Mouse (Mus musculus) hindbrain, embryonic 14.5 days (tissue): ENCODE measurements around the gene Diras2. TPM values are rescaled to one million over a fixed set of nuclear protein-coding genes. Genes with fewer than 3 reads are reported as not detected.
"Not testable (repeated sequence)": the region's sequence is repeated elsewhere in the genome, so short reads cannot be mapped to it uniquely, and the experiment has no call there.

Source experiments
- ATAC-seq: fragments of 200-750 bp; cut with Nextera tagmentation; 2 replicates; pipeline ENCODE4 v1.8.0; 2017; ENCODE audit warnings: moderate number of reproducible peaks, mild to moderate bottlenecking, moderate TSS enrichment, moderate library complexity; ENCODE audit not compliant: low FRiP score
- DNase-seq: peaks from one replicate; pipeline ENCODE4 v3.0.0-alpha.2; 2015; ENCODE audit warnings: low spot score
- H3K27ac ChIP-seq: fragments of 300-500 bp; sonication (generic); 2 replicates; pipeline ENCODE4 v1.5.1; 2014; ENCODE audit warnings: mild to moderate bottlenecking, moderate library complexity
- H3K27me3 ChIP-seq: fragments of 300-500 bp; sonication (generic); 2 replicates; pipeline ENCODE4 v1.6.1; 2014; ENCODE audit warnings: mild to moderate bottlenecking, low read length, mixed read lengths; ENCODE audit not compliant: control insufficient read depth, insufficient read depth
- H3K36me3 ChIP-seq: fragments of 300-500 bp; sonication (generic); replicated peaks from 2 replicates; pipeline ENCODE4 v1.6.1; 2014; ENCODE audit not compliant: control insufficient read depth, insufficient read depth
- H3K4me1 ChIP-seq: fragments of 300-500 bp; sonication (generic); replicated peaks from 2 replicates; pipeline ENCODE4 v1.6.1; 2014; ENCODE audit warnings: antibody characterized with exemption, low read length, mixed read lengths; ENCODE audit not compliant: control insufficient read depth, insufficient read depth
- H3K4me2 ChIP-seq: fragments of 300-500 bp; sonication (generic); replicated peaks from 2 replicates; pipeline ENCODE4 v1.6.1; 2014; ENCODE audit warnings: mild to moderate bottlenecking, moderate library complexity
- H3K4me3 ChIP-seq: fragments of 300-500 bp; sonication (generic); replicated peaks from 2 replicates; pipeline ENCODE4 v1.5.1; 2014; ENCODE audit warnings: mild to moderate bottlenecking, low read length
- H3K9ac ChIP-seq: fragments of 300-500 bp; sonication (generic); 2 replicates; pipeline ENCODE4 v1.6.1; 2014
- H3K9me3 ChIP-seq: fragments of 300-500 bp; sonication (generic); 2 replicates; pipeline ENCODE4 v1.6.1; 2016; ENCODE audit warnings: low read length; ENCODE audit not compliant: control insufficient read depth
- WGBS: fragments of 180-500 bp; shearing (Covaris S2); extraction: QIAGEN DNeasy Blood & Tissue Kit; methylation state at CpG from one replicate; pipeline ENCODE4 v1.1.7; 2014; 5-methylcytosine and 5-hydroxymethylcytosine counted together
- polyA plus RNA-seq: library from polyadenylated mRNA; unstranded; fragments of >200 nt; fragmentation: Nextera tagmentation; extraction: Ambion mirVana; gene quantifications from 2 replicates; pipeline ENCODE4 v1.2.1, GENCODE M21; 2014

Gene Diras2
- polyA plus RNA-seq, 1 experiment from 2014 or later, result 4.0 TPM

DNA sequence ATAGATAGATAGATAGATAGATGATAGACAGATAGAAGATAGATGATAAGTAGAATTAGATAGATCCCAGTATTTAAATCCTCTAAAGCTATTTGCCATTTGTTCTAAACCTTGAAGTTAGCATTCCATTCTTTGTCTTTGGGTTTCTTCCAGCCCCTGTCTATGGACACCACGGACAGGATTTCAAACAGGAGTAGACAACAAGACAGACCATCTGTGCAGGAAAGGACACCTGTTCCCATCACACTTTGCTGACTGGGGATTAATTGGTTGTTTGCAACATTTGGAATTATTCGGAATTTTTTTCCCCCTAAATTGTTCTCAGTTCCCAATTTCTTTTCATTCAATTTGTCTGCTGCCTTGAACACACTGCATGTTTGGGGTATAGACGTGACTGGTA, 17.5 kb downstream of the Diras2 start:
- Histone ChIP-seq H3K4me1 (no peaks in the 10 kb centered on the region), H3K9ac (no peak overlapping the region), H3K4me3 (no peak overlapping the region), H3K4me2 (no peak overlapping the region), H3K36me3 (no peaks in the 10 kb centered on the region), H3K27ac (no peak overlapping the region), H3K27me3 (no peaks in the 10 kb centered on the region), H3K9me3 (no peaks in the 10 kb centered on the region)
- DNase-seq, result no peak
- WGBS, result 82% methylated on average over 3 of the region's 3 CpGs
- no peak for ATAC-seq

DNA sequence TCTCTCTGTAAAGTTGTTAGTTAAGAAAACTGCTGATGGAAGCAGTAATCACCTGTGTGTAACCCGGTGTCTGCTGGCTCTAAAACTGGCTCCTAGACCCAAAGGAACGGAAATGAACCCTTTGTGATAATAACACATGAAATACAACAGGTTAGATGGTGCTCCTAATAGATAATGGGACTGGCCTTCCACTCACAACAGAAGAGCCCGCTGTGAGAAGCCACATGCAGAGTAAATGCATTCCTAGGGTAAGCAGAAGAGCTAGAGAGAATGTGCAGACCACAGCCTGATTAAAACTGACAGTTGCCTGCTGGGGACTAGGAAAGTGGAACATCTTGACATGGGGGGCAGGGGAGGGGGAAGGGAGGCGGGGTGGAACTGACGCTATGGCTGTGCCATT, 18.7 kb downstream of the Diras2 start:
- WGBS, result 55% methylated on average over 5 of the region's 5 CpGs
- H3K9me3 ChIP-seq, result no peaks in the 10 kb centered on the region
- DNase-seq, result no peak
- ATAC-seq, result no peak
- no peaks in the 10 kb centered on the region for H3K36me3 ChIP-seq
- H3K9ac ChIP-seq, result no peak overlapping the region
- no peak overlapping the region for H3K4me3 ChIP-seq
- H3K27me3 ChIP-seq, result no peaks in the 10 kb centered on the region
- no peak overlapping the region for H3K27ac ChIP-seq
- no peak overlapping the region for H3K4me2 ChIP-seq
- no peaks in the 10 kb centered on the region for H3K4me1 ChIP-seq

DNA sequence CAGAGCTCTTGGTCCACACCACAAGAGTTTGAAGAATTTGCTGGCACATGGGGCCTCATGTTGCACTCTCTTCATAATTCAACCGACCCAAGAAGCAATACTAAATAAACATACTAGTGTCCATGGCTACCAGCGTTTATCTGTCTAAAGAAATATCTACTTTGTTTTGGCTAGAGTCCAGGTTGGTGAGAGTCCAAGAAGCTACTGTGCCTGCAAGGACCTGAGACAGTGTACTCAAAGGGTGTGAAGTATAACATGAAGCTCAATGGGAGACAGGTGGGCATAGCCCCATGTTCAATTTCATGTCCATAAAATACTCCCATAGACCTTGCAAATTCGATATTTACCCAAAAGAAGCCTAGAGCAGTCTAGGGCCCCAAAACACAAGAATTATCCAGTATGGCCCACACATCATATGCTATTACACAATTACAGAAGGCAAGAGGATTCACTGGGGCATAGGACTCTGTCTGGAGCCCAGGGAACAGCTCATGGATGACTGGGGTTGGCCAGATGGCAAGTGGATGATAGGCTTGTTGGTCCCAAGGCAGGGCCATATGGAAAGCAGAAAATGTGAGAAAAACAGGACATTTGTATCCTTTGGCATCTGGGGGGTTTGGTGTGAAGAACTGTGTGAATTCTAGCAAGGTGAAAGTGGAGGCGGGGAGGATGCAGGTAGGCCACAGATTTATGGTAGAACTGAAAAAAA, 20.8 kb downstream of the Diras2 start:
- Histone ChIP-seq H3K4me1 (no peaks in the 10 kb centered on the region), H3K27me3 (no peaks in the 10 kb centered on the region), H3K4me3 (no peak overlapping the region), H3K4me2 (no peak overlapping the region), H3K27ac (no peak overlapping the region), H3K9ac (no peak overlapping the region), H3K9me3 (no peaks in the 10 kb centered on the region), H3K36me3 (no peaks in the 10 kb centered on the region)
- WGBS, result 78% methylated on average over 4 of the region's 4 CpGs
- DNase-seq, result no peak
- no peak for ATAC-seq

DNA sequence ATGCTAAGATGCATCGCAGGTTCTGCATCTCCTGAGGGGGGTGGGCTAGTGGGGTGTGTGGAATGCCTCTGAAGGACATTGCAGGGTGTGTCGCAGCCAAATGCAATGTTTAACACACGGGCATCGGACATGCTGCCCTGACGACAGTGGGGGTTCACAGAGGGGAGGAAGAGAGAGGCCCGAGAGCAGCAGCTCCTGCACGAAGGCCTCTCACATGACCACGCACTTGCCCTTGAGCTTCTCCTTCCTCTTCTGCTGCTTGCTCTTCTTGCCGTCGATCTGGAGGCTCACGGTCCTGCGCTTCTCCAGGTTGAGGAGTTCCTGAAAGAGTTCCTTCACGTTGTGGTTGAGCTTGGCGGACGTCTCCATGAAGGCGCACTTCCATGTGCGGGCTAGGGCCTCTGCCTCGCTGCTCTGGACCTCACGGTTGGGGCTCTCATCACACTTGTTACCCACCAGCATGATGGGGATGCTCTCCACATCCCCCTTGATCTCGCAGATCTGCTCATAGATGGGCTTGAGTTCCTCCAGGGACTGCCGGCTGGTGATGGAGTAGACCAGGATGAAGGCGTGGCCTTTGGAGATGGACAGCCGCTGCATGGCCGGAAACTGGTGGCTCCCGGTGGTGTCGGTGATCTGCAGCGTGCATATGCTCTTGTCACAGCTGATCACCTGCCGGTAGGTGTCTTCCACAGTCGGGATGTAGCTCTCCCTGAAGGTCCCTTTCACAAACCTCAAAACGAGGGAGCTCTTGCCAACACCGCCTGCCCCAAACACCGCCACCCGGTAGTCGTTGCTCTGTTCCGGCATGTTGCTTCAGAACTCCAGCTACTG, 23.4 kb downstream of the Diras2 start:
- H3K4me3 ChIP-seq, result no peak overlapping the region
- H3K9me3 ChIP-seq, result no peaks in the 10 kb centered on the region
- no peak overlapping the region for H3K27ac ChIP-seq
- H3K4me2 ChIP-seq, result no peak overlapping the region
- ATAC-seq, result no peak
- no peaks in the 10 kb centered on the region for H3K36me3 ChIP-seq
- H3K9ac ChIP-seq, result no peak overlapping the region
- 93% methylated on average over 35 of the region's 35 CpGs for WGBS
- DNase-seq, result no peak
- H3K4me1 ChIP-seq, result no peaks in the 10 kb centered on the region
- H3K27me3 ChIP-seq, result no peaks in the 10 kb centered on the region

DNA sequence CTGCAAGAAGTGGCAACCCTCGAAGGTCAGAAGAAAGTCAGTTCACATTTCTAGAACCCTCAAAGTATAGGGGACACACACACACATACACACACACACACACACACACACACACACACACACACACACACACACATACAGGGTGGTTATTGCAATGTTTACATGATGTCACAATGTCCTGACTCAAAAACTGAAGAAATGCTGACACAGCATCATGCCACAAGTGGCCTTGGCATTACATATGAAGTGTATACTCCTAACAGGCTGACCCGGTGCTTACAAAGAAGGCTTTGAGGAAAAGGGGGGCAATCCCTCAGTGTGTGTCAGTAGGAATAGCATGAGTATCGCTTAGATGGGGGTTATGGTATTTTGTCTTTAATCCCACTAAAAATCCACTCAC, 24.3 kb downstream of the Diras2 start:
- not testable (repeated sequence) for H3K4me1 ChIP-seq, H3K36me3 ChIP-seq, DNase-seq, H3K27ac ChIP-seq, ATAC-seq, H3K9ac ChIP-seq, H3K4me2 ChIP-seq, H3K27me3 ChIP-seq, H3K4me3 ChIP-seq, H3K9me3 ChIP-seq
- WGBS, result 91% methylated on average over 3 of the region's 3 CpGs

DNA sequence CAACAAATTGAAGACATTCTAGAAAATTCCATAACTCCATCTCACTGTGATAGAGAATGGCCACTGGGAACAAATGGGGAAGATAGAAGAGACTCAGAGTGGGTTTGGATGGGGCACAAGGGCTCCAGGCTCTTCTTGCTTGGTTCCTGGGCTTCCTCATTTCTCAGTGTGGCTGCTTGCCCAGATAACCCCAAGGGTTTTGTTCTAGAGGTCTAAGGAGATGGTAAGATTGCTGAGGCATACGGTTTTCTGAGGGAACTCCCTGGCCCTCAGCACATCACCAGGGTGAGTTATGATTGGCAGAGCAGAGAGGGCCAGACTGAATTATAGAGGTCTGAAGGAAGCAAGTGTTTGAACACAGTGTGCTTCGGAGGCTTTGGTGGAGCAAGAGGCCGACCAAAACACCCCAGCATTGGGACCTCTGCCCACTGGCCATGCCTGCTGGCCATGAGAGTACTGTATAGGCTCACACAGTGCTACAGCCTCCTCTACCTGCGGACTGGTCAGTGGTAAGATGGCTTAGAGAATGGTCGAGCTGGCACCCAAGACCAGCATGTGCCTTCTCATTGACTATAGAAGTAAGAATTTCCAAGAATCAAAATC, 25.3 kb downstream of the Diras2 start:
- not testable (repeated sequence) for H3K9ac ChIP-seq, H3K36me3 ChIP-seq, DNase-seq, H3K9me3 ChIP-seq, ATAC-seq, H3K4me1 ChIP-seq, H3K4me3 ChIP-seq, H3K4me2 ChIP-seq, H3K27ac ChIP-seq, H3K27me3 ChIP-seq
- WGBS, result 87% methylated on average over 5 of the region's 5 CpGs

DNA sequence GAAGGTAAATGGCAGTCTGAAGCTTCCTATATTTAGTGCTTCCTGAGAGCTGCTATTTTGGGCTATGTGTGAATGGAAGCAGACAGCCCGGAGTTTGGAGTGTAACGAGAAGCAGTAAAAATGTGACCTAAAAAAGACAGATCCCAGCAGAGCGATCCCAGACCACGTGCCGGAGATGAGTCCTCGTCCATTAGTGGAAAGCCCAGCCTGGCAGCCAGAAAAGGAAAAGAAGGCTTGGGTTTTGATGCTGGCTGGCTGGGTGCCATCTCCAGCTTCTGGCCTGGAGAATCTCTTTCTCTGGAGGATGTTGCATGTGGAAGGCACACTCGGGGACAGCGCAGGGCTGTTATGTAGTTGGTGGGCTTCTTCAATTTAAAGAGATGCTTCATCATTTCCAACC, 29.4 kb downstream of the Diras2 start:
- no peak overlapping the region for H3K9ac ChIP-seq
- H3K27ac ChIP-seq, result peak overlapping the region; percentile 47
- H3K36me3 ChIP-seq, result no peaks in the 10 kb centered on the region
- whole genome bisulfite sequencing, result 71% methylated on average over 8 of the region's 8 CpGs
- no peak for ATAC-seq
- H3K4me1 ChIP-seq, result 0 out of 2 replicates have a peak, but pooled peaks cover 5% of the 10 kb centered on the region
- H3K4me3 ChIP-seq, result no peak overlapping the region
- no peaks in the 10 kb centered on the region for H3K9me3 ChIP-seq
- no peaks in the 10 kb centered on the region for H3K27me3 ChIP-seq
- no peak overlapping the region for H3K4me2 ChIP-seq
- DNase-seq, result no peak

DNA sequence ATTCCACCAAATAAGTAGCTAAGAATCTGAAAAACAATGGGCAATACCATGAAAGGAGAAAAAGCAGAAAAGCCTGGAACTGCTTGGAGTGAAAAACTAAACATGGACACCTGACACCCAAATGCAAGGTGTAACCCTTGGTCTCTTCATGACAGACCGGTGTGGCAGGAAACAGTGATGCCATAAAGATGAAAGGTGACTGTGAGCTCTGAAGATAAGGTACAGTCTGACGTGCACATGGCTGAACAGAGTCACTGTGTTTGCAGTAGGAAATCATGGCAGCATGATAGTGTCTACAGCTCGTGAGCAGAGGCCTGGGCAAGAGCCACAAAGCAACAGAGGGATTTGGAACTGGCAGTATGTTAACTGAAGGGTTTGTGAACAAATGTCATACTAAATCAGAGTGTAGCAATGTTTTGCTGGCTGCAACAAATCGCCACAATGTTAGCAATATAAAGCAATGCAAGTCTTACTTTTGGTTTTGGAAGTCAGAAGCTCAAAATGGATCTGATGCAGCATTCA, 34.0 kb downstream of the Diras2 start:
- WGBS, result 79% methylated on average over 4 of the region's 4 CpGs
- no peak overlapping the region for H3K4me3 ChIP-seq

DNA sequence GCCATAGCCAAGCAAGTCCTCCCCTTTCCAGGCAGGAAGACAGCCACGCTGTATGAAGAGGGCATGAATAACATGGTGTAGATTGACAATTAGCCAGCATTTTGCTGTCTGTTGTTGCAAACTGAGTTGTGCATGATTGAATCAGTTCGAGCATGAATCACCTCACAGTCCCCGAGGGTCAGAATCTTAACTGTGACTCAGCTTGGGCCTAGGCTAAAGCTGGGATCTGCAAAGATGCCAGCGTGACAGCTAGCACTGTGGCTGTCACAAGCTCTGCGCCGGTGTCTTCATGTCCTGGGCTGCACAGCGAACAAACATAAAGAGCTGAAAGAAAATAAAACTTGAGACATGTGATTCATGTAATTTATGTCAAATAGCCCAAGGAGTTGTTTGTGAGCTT, 42.3 kb downstream of the Diras2 start:
- H3K36me3 ChIP-seq, result no peaks in the 10 kb centered on the region
- DNase-seq (no peak), ATAC-seq (no peak)
- H3K9me3 ChIP-seq, result no peaks in the 10 kb centered on the region
- WGBS, result 91% methylated on average over 7 of the region's 7 CpGs
- no peak overlapping the region for H3K4me2 ChIP-seq
- H3K4me3 ChIP-seq, result no peak overlapping the region
- H3K27me3 ChIP-seq, result no peaks in the 10 kb centered on the region
- H3K4me1 ChIP-seq, result no peaks in the 10 kb centered on the region
- H3K9ac ChIP-seq, result no peak overlapping the region
- no peak overlapping the region for H3K27ac ChIP-seq

More for the DNA sequence above, 34.0 kb downstream of the Diras2 start:
- no peak for ATAC-seq
- no peaks in the 10 kb centered on the region for H3K9me3 ChIP-seq
- H3K4me2 ChIP-seq, result no peak overlapping the region
- no peaks in the 10 kb centered on the region for H3K27me3 ChIP-seq
- no peak for DNase-seq
- H3K27ac ChIP-seq, result no peak overlapping the region
- 0 out of 2 replicates have a peak, but pooled peaks cover 5% of the 10 kb centered on the region for H3K4me1 ChIP-seq
- no peak overlapping the region for H3K9ac ChIP-seq
- H3K36me3 ChIP-seq, result no peaks in the 10 kb centered on the region
